Mouse (Mus musculus) Patski (cell line): Measurements from ENCODE around the gene Slc19a1. TPM values are rescaled to one million over a fixed set of nuclear protein-coding genes. Genes with fewer than 3 reads are reported as not detected.
A peak's percentile ranks its signal among the peaks of the same experiment; 100 is the strongest.

ENCODE experiments used
- ATAC-seq: fragments of 100-300 bp; one replicate; pipeline ENCODE4 v1.8.0; 2021
- CTCF ChIA-PET: fragments of 350-600 bp; sonication (Branson Sonifier 250); formaldehyde crosslinking; loops from one replicate; lab custom pipeline; 2022; ENCODE audit warnings: inconsistent platforms; lab: Charles Lee
- POLR2A ChIA-PET: fragments of 350-600 bp; sonication (Branson Sonifier 250); formaldehyde crosslinking; loops from one replicate; lab custom pipeline; 2022; ENCODE audit warnings: antibody characterized with exemption, inconsistent platforms; lab: Charles Lee
- DNase-seq: peaks from one replicate; pipeline ENCODE4 v3.0.0-alpha.2; 2011; ENCODE audit warnings: low read depth, low spot score
- H3K27me3 ChIP-seq: fragments of 371-371 bp; one replicate; pipeline ENCODE4 v1.5.1; 2021
- CTCF ChIP-seq: fragments of 100-300 bp; IDR thresholded peaks from one replicate; pipeline ENCODE4 v1.5.1; 2021
- in situ Hi-C: fragments of 300-500 bp; cut with MboI; formaldehyde crosslinking; loops from 3 replicates; pipeline ENCODE4 v1.11.1; 2018; ENCODE audit warnings: low pct_unique_long_range_greater_than_20kb, mixed read lengths
- polyA plus RNA-seq: library from polyadenylated mRNA; unstranded; gene quantifications from one replicate; pipeline ENCODE4 v1.2.3, GENCODE M21; 2021

The Slc19a1 gene
- polyA plus RNA-seq, 1 experiment from 2014 or later: 18.0 TPM

GRCm38 (mm10) chr10:77032591-77033322 lies 716 bp downstream of the Slc19a1 start:
- DNase-seq (peak; percentile 58), ATAC-seq (peak; percentile 77)
- H3K27me3 ChIP-seq: no peaks in the 10 kb centered on the region
- in situ Hi-C loops: no loop called here
- ChIA-PET CTCF (interaction anchor here (0.8 to 1.0 kb wide), 3 partner anchors 8 to 216 kb away, joined by 3 read pairs; no protein-coding TSS in a partner anchor), POLR2A (no interaction called here)
- no peak for TF ChIP-seq CTCF

GRCm38 (mm10) chr10:77033323-77034025 lies 1.4 kb downstream of the Slc19a1 start:
- in situ Hi-C loops: no loop called here
- no peaks in the 10 kb centered on the region for H3K27me3 ChIP-seq
- no peak for TF ChIP-seq CTCF
- ATAC-seq (peak; percentile 15), DNase-seq (no peak)
- ChIA-PET POLR2A (interaction anchor here (1.1 kb wide), 1 partner anchor 9 kb away, joined by 3 read pairs; no protein-coding TSS in a partner anchor), CTCF (interaction anchor here (0.8 to 1.7 kb wide), 4 partner anchors 9 to 217 kb away, joined by 3 read pairs; no protein-coding TSS in a partner anchor)

- ChIA-PET CTCF (interaction anchor here (1.4 to 1.7 kb wide), 2 partner anchors 15 to 95 kb away, joined by 3 to 4 read pairs; no protein-coding TSS in a partner anchor), POLR2A (no interaction called here)
- no peak for TF ChIP-seq CTCF
- no peaks in the 10 kb centered on the region for H3K27me3 ChIP-seq
- DNase-seq (no peak), ATAC-seq (no peak)
- in situ Hi-C loops: no loop called here
Measured at GRCm38 (mm10) chr10:77035487-77035886, 3.4 kb downstream of the Slc19a1 start.

- no peak for DNase-seq
- CTCF ChIA-PET: interaction anchor here (1.4 kb wide), 1 partner anchor 11 kb away, joined by 3 read pairs; no protein-coding TSS in a partner anchor
- no peaks in the 10 kb centered on the region for H3K27me3 ChIP-seq
- TF ChIP-seq CTCF: no peak
- POLR2A ChIA-PET: no interaction called here
- in situ Hi-C loops: no loop called here
- no peak for ATAC-seq
Measured at GRCm38 (mm10) chr10:77038579-77039174, 6.6 kb downstream of the Slc19a1 start.

GRCm38 (mm10) chr10:77048196-77048595 lies 16.2 kb downstream of the Slc19a1 start:
- no peaks in the 10 kb centered on the region for H3K27me3 ChIP-seq
- ChIA-PET CTCF (no interaction called here), POLR2A (no interaction called here)
- ATAC-seq (no peak), DNase-seq (no peak)
- no peak for TF ChIP-seq CTCF
- in situ Hi-C loops: no loop called here

GRCm38 (mm10) chr10:77048606-77049005 lies 16.6 kb downstream of the Slc19a1 start:
- in situ Hi-C loops: no loop called here
- POLR2A ChIA-PET: no interaction called here
- no peak for TF ChIP-seq CTCF
- CTCF ChIA-PET: no interaction called here
- no peaks in the 10 kb centered on the region for H3K27me3 ChIP-seq
- ATAC-seq (no peak), DNase-seq (no peak)

GRCm38 (mm10) chr10:77056768-77057167 lies 24.7 kb downstream of the Slc19a1 start:
- TF ChIP-seq CTCF: no peak
- ATAC-seq (no peak), DNase-seq (no peak)
- ChIA-PET CTCF (interaction anchor here (1.7 to 2.3 kb wide), 3 partner anchors 9 to 14 kb away, joined by 3 to 9 read pairs (median 4); no protein-coding TSS in a partner anchor), POLR2A (no interaction called here)
- in situ Hi-C loops: no loop called here
- no peaks in the 10 kb centered on the region for H3K27me3 ChIP-seq

- in situ Hi-C loops: loop anchor here (5.0 kb wide), 1 partner anchor 224 kb away; no protein-coding TSS in a partner anchor
- no peak for TF ChIP-seq CTCF
- ChIA-PET POLR2A (no interaction called here), CTCF (interaction anchor here (1.1 kb wide), 1 partner anchor 8 kb away, joined by 6 read pairs; no protein-coding TSS in a partner anchor)
- DNase-seq (no peak), ATAC-seq (no peak)
- no peaks in the 10 kb centered on the region for H3K27me3 ChIP-seq
Measured at GRCm38 (mm10) chr10:77061426-77061825, 29.4 kb downstream of the Slc19a1 start.

- no peak for ATAC-seq
- in situ Hi-C loops: loop anchor here (5.0 kb wide), 1 partner anchor 225 kb away; no protein-coding TSS in a partner anchor
- POLR2A ChIA-PET: interaction anchor here (1.5 kb wide), 1 partner anchor 10 kb away, joined by 3 read pairs; no protein-coding TSS in a partner anchor
Measured at GRCm38 (mm10) chr10:77062393-77063010, 30.5 kb downstream of the Slc19a1 start.

GRCm38 (mm10) chr10:77064239-77064638 lies 32.2 kb downstream of the Slc19a1 start:
- POLR2A ChIA-PET: interaction anchor here (0.6 to 1.5 kb wide), 2 partner anchors 9 to 17 kb away, joined by 3 read pairs; no protein-coding TSS in a partner anchor
- DNase-seq: no peak
- CTCF ChIA-PET: interaction anchor here (1.0 to 1.3 kb wide), 2 partner anchors 8 to 16 kb away, joined by 3 to 4 read pairs; no protein-coding TSS in a partner anchor
- in situ Hi-C loops: loop anchor here (5.0 kb wide), 1 partner anchor 227 kb away; no protein-coding TSS in a partner anchor
- ATAC-seq: no peak
- H3K27me3 ChIP-seq: no peaks in the 10 kb centered on the region
- TF ChIP-seq CTCF: no peak

More at GRCm38 (mm10) chr10:77062393-77063010, 30.5 kb downstream of the Slc19a1 start:
- CTCF ChIA-PET: interaction anchor here (0.8 kb wide), 1 partner anchor 8 kb away, joined by 4 read pairs; no protein-coding TSS in a partner anchor
- TF ChIP-seq CTCF: no peak
- H3K27me3 ChIP-seq: no peaks in the 10 kb centered on the region
- no peak for DNase-seq
